Mouse (Mus musculus) 3T3-L1 (cell line): ENCODE results near the gene Cep95.
A peak's percentile ranks its signal among the peaks of the same experiment; 100 is the strongest.

Experiments used
- DNase-seq: peaks from one replicate; pipeline ENCODE4 v3.0.0-alpha.2; 2015; ENCODE audit warnings: low read depth, low spot score

The Cep95 gene

GRCm38 (mm10) chr11:106814601-106815320, 25.7 kb downstream of the Cep95 start:
- DNase-seq, result no peak

- DNase-seq, result no peak
These were observed 26.3 kb downstream of the Cep95 start for GRCm38 (mm10) chr11:106815331-106815730.

DNA sequence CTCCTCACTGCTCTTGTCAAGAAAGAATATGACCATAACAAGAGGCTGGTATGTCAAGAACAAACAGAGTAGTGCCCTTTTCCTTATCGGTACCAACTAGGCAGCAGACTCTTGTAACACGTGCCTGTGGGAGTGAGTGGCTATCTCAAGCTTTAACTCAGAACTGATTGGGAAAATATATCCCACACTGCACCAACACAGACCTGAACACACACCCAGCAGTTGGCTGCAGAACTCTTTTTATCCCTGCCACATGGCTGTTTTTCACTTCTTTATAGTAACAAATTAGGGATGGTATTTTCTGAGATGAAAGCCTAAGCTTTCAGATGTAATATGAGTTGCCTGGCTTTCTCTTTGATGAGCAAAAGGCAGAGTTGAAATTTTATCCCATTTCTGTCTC, 26.7 kb downstream of the Cep95 start:
- no peak for DNase-seq

DNA sequence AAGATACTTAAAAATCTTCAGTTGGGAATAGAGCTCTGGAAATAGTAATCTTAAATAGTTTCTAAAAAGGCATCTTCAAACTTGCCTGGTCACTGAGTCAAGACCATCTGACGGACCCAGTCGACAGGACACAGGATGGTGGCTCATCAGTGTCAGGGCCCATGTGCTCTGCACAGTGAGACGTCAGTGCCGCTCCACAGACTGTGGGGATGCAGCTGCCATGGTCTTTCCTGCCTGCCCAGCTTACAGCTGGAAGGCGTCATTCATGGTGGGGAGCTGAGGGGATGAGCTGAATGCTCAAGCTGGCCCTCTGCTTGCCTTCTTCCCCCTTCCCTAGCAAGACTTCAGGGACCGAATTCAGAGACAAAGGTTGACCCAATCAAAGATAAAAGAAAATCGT, 27.3 kb downstream of the Cep95 start:
- DNase-seq, result no peak

DNA sequence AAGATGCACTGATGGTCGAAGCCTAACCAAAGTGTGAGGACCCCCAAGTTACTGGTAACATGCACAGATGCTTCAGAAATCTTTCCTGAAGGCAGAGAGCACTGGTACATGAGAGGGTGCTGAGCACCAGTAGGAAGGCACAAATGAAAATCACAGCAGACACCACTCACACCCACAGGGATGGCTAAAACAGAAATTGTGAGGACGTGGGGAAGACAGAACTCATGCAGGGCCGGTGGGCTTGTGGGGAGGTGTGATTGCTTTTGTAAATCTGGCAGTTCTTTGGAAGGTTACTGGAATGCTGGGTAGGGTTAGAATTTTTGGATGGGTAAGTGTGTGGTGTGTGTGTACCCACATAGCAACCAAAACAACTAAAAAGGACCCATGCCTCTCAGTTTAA, 28.1 kb downstream of the Cep95 start:
- DNase-seq, result no peak

- DNase-seq, result no peak
These were observed 28.8 kb downstream of the Cep95 start for GRCm38 (mm10) chr11:106817808-106818207.

- no peak for DNase-seq
These were observed 29.3 kb downstream of the Cep95 start for GRCm38 (mm10) chr11:106818341-106818740.

DNA sequence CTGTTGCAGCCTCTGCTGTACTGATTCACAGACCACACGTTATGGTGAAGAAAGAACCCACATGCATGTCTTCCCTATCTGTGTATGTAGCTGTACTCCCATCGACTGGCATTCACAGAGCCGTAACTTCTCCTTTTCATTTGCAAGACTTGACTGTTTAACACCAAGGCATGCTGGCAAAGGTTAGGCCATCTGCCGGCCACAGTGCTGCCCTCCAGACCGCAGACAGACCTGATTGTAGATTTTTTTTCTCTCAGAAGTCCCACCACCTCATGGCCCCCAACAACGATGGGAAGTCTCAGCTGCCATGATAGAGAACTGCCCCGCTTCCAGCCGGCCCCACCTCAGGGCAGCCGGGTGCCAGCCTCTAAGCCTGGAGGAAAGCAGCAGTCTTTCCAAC, 30.5 kb downstream of the Cep95 start:
- DNase-seq, result no peak

DNA sequence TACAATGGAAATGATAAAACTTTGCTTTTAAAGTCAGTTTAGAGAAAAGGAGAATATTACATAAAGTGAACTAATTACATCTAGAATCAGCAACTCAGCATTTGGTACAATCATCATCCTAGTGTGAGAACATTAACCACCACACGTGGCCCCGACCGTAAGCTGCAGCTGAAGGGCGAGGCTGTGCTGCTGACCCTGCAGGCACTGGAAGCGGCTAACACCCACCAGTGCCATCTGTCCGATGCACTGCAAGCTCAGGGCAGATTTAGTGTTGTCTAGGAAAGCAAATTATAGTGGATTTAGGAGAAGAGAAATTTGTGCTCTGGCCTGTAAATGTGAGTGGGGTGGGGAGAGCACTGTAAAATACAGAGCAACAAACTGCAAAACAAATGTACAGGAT, 31.2 kb downstream of the Cep95 start:
- no peak for DNase-seq

DNA sequence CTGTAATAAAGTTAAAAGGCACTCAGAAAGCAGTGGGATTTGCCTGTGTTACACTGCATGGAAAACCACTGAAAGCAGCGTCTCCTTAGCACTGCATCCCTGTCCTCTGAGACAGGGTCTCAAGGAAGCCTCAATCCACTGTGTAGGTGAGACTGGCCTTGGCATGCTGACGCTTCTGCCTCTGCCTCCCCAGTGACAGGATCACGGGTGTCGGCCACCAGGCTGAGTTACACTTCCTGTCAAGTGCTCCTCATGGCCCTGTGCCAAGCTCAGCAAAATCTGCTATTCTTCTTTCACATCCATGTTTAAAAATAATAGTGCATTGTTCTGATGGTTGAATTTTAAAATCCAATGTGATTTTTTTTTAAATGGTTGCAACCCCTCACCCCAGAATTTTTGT, 31.9 kb downstream of the Cep95 start:
- DNase-seq, result peak; percentile 44

- DNase-seq, result no peak
These were observed 32.3 kb downstream of the Cep95 start for GRCm38 (mm10) chr11:106821397-106821796.

DNA sequence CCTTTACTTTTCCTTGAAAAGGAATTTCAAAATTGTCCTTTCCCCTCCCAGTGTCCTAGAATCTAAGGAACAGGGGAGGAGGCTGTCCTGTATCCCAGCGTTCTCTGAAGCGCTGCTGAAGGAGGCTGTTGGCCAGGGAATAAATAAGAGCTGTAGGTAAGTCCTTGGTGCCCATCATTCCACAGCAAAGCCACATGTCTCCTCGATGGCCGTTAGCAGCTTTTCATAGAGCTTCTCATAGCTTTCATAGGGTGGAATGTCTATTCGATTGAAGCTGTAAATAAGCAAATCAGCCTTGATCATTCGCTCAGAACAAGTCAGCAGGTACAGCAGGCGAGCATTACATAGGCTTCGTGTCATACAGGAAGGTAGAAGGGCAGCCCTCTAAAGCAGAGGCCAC, 33.4 kb downstream of the Cep95 start:
- no peak for DNase-seq

DNA sequence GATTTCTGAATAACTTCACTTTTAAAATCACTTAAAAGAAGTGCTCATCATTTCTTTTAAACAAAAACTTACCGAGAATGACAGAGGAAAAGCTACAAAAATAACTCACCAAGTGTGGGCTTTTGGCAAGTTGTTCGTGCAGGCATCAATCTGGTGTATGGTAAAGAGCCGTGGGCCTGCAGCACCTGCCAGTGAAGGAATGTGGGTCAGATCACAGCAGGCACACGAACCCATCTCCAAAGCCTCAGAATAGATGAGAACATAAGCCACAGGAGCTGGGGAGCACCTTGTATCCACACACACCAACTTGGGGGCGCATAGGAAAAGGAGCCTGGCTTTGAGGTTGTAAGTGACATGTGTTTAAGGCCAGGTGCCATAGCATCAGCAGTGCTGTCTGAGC, 33.9 kb downstream of the Cep95 start:
- DNase-seq, result no peak

- no peak for DNase-seq
These were observed 34.7 kb downstream of the Cep95 start for GRCm38 (mm10) chr11:106823741-106824140.

GRCm38 (mm10) chr11:106824403-106824802, 35.4 kb downstream of the Cep95 start:
- no peak for DNase-seq

DNA sequence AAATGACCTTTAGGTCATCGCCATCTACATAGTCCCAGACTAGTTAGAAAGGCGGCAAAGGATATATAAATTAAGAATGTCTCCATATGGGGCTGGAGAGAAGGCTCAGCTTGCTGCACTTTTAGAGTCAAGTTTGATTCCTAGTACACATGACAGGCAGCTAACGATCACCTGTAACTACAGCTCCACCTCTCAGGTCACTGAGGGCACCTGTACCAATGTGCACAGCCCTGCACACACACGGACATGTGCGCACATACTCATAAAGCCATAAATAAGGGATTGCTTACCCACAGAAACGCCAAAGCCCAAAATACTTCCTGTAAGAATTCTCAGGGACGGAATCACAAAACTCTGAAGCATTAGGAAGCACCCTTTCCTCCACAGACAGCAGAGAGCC, 39.0 kb downstream of the Cep95 start:
- DNase-seq, result no peak

- no peak for DNase-seq
These were observed 53.0 kb downstream of the Cep95 start for GRCm38 (mm10) chr11:106842002-106842401.

DNA sequence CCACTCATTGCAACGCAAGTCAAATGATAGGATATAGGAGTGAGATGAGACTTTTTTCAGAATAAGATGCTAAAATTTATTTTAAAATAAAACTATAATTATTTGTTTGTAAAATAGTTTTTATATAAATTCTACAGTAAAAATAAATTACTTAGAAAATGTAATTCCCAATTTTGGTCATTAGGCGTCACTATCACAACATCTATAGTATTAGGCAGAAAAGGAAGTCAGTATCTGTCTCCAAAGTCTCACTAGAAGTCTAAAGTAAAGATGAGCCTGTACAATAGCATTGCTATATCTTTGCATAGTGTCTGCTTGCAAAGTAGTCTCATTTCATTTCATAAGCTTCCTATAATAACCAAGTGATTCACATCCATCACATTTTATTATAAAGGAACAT, 62.4 kb downstream of the Cep95 start:
- peak; percentile 69 for DNase-seq
